Mouse (Mus musculus) MEL (cell line): Measurements from ENCODE around the gene Jmjd1c. TPM values are rescaled to one million over a fixed set of nuclear protein-coding genes. Genes with fewer than 3 reads are reported as not detected.
A peak's percentile ranks its signal among the peaks of the same experiment; 100 is the strongest.

ENCODE experiments used
- DNase-seq: peaks from one replicate; pipeline ENCODE4 v3.0.0; 2011; ENCODE audit warnings: low read depth, low spot score
- H3K27ac ChIP-seq: 2 replicates; pipeline ENCODE4 v1.5.1; 2012; ENCODE audit warnings: low read depth, mild to moderate bottlenecking, control low read depth, low read length, moderate library complexity; ENCODE audit not compliant: control insufficient read depth
- H3K27me3 ChIP-seq, 2 experiments: fragments of 150-350 bp in 1 of 2; sonication (generic) in 1 of 2; 2 replicates each; pipeline ENCODE4 v1.6.1; 2012; ENCODE audit warnings: low read length in 2 of 2, mild to moderate bottlenecking in 2 of 2, improper control_type of control experiment in 1 of 2, moderate library complexity in 1 of 2; ENCODE audit not compliant: insufficient read depth in 2 of 2, control insufficient read depth in 1 of 2
- H3K36me3 ChIP-seq, 2 experiments: 2 replicates each; pipeline ENCODE4 v1.6.1; 2012 to 2014; ENCODE audit warnings: low read length in 2 of 2, improper control_type of control experiment in 1 of 2, inconsistent platforms in 1 of 2, mild to moderate bottlenecking in 1 of 2; ENCODE audit not compliant: insufficient read depth in 2 of 2, control insufficient read depth in 1 of 2
- H3K4me1 ChIP-seq, 2 experiments: fragments of 150-350 bp in 1 of 2; sonication (generic) in 1 of 2; 2 replicates each; pipeline ENCODE4 v1.6.1; 2012; ENCODE audit warnings: low read length in 2 of 2, improper control_type of control experiment in 1 of 2, mild to moderate bottlenecking in 1 of 2; ENCODE audit not compliant: insufficient read depth in 2 of 2, control insufficient read depth in 1 of 2
- H3K4me3 ChIP-seq, 2 experiments: fragments of 150-350 bp in 1 of 2; sonication (generic) in 1 of 2; 2 replicates each; pipeline ENCODE4 v1.5.1; 2012; ENCODE audit warnings: low read depth in 2 of 2, low read length in 2 of 2, mild to moderate bottlenecking in 2 of 2, moderate library complexity in 2 of 2, control low read depth in 1 of 2, improper control_type of control experiment in 1 of 2; ENCODE audit not compliant: control insufficient read depth in 1 of 2, insufficient read depth in 1 of 2
- H3K79me2 ChIP-seq: 2 replicates; pipeline ENCODE4 v1.6.1; 2012; ENCODE audit warnings: mild to moderate bottlenecking, low read length, moderate library complexity; ENCODE audit not compliant: control insufficient read depth, poor library complexity, insufficient read depth
- H3K9ac ChIP-seq: 2 replicates; pipeline ENCODE4 v1.6.1; 2012; ENCODE audit warnings: low read depth, mild to moderate bottlenecking, control low read depth, low read length, moderate library complexity; ENCODE audit not compliant: control insufficient read depth, poor library complexity, severe bottlenecking
- H3K9me3 ChIP-seq: fragments of 150-350 bp; sonication (generic); replicated peaks from 2 replicates; pipeline ENCODE4 v1.6.1; 2012; ENCODE audit warnings: mild to moderate bottlenecking, low read length, improper control_type of control experiment, moderate library complexity; ENCODE audit not compliant: insufficient read depth
- CHD1 ChIP-seq: IDR thresholded peaks from 2 replicates; pipeline ENCODE4 v1.6.1; 2012; ENCODE audit warnings: low read depth, mild to moderate bottlenecking, inconsistent platforms, low read length, improper control_type of control experiment
- CHD2 ChIP-seq: IDR thresholded peaks from 2 replicates; pipeline ENCODE4 v1.6.1; 2011; ENCODE audit warnings: low read length, improper control_type of control experiment
- CTCF ChIP-seq, 3 experiments: IDR thresholded peaks in 2 of 3; conservative IDR thresholded peaks in 1 of 3; 2 replicates each; pipeline ENCODE4 v1.5.1; 2011 to 2012; ENCODE audit warnings: low read length in 3 of 3, low read depth in 2 of 3, mild to moderate bottlenecking in 2 of 3, improper control_type of control experiment in 1 of 3, inconsistent platforms in 1 of 3, mixed read lengths in 1 of 3, moderate library complexity in 1 of 3; ENCODE audit not compliant: control insufficient read depth in 1 of 3, insufficient read depth in 1 of 3, poor library complexity in 1 of 3, severe bottlenecking in 1 of 3
- E2F4 ChIP-seq: IDR thresholded peaks from 2 replicates; pipeline ENCODE4 v1.6.1; 2011; ENCODE audit warnings: low read depth, low read length, improper control_type of control experiment, borderline replicate concordance
- EP300 ChIP-seq, 2 experiments: IDR thresholded peaks; 2 replicates each; pipeline ENCODE4 v1.6.1; 2011; ENCODE audit warnings: improper control_type of control experiment in 2 of 2, low read length in 2 of 2, low read depth in 1 of 2, mild to moderate bottlenecking in 1 of 2
- ETS1 ChIP-seq: IDR thresholded peaks from 2 replicates; pipeline ENCODE4 v1.6.1; 2012; ENCODE audit warnings: low read depth, mild to moderate bottlenecking, inconsistent platforms, low read length, improper control_type of control experiment, moderate library complexity
- GATA1 ChIP-seq: IDR thresholded peaks from 2 replicates; pipeline ENCODE4 v1.6.1; 2011; ENCODE audit warnings: low read depth, low read length, improper control_type of control experiment
- JUND ChIP-seq: IDR thresholded peaks from 2 replicates; pipeline ENCODE4 v1.6.1; 2011; ENCODE audit warnings: low read depth, mild to moderate bottlenecking, improper control_type of control experiment, low read length
- KAT2A ChIP-seq: conservative IDR thresholded peaks from 2 replicates; pipeline ENCODE4 v1.6.1; 2012; ENCODE audit warnings: low read depth, low read length, improper control_type of control experiment, inconsistent platforms
- MAX ChIP-seq: IDR thresholded peaks from 2 replicates; pipeline ENCODE4 v1.6.1; 2011; ENCODE audit warnings: low read length, improper control_type of control experiment
- MYB ChIP-seq: IDR thresholded peaks from 2 replicates; pipeline ENCODE4 v1.6.1; 2011; ENCODE audit warnings: mild to moderate bottlenecking, low read depth, low read length, improper control_type of control experiment
- POLR2AphosphoS2 ChIP-seq: IDR thresholded peaks from 2 replicates; pipeline ENCODE4 v1.6.1; 2011; ENCODE audit warnings: low read length, improper control_type of control experiment
- RAD21 ChIP-seq: IDR thresholded peaks from 2 replicates; pipeline ENCODE4 v1.6.1; 2011; ENCODE audit warnings: mild to moderate bottlenecking, low read depth, low read length, improper control_type of control experiment
- SIN3A ChIP-seq: IDR thresholded peaks from 2 replicates; pipeline ENCODE4 v1.6.1; 2012; ENCODE audit warnings: low read length, improper control_type of control experiment, inconsistent platforms
- SMC3 ChIP-seq: IDR thresholded peaks from 2 replicates; pipeline ENCODE4 v1.6.1; 2011; ENCODE audit warnings: low read depth, low read length, improper control_type of control experiment
- UBTF ChIP-seq: IDR thresholded peaks from 2 replicates; pipeline ENCODE4 v1.6.1; 2012; ENCODE audit warnings: low read depth, mild to moderate bottlenecking, inconsistent platforms, low read length, improper control_type of control experiment, moderate library complexity, borderline replicate concordance; ENCODE audit not compliant: insufficient read depth
- USF1 ChIP-seq: IDR thresholded peaks from 2 replicates; pipeline ENCODE4 v1.6.1; 2014; ENCODE audit warnings: low read depth, mild to moderate bottlenecking, inconsistent platforms, low read length, improper control_type of control experiment, moderate library complexity
- USF2 ChIP-seq, 2 experiments: IDR thresholded peaks; 2 replicates each; pipeline ENCODE4 v1.6.1; 2011 to 2012; ENCODE audit warnings: improper control_type of control experiment in 2 of 2, low read length in 2 of 2, borderline replicate concordance in 1 of 2, inconsistent platforms in 1 of 2, low read depth in 1 of 2, mild to moderate bottlenecking in 1 of 2; ENCODE audit not compliant: insufficient read depth in 1 of 2
- ZC3H11A ChIP-seq: IDR thresholded peaks from 2 replicates; pipeline ENCODE4 v1.6.1; 2012; ENCODE audit warnings: low read depth, mild to moderate bottlenecking, inconsistent platforms, low read length, improper control_type of control experiment
- ZNF384 ChIP-seq: IDR thresholded peaks from 2 replicates; pipeline ENCODE4 v1.6.1; 2012; ENCODE audit warnings: low read depth, mild to moderate bottlenecking, inconsistent platforms, low read length, improper control_type of control experiment
- polyA plus RNA-seq, 2 experiments: library from polyadenylated mRNA; stranded (reverse) in 1 of 2; unstranded in 1 of 2; fragments of >175 nt in 1 of 2; fragments of >200 nt in 1 of 2; gene quantifications; 2 replicates each; pipeline versions ENCODE4 v1.2.1 to v1.2.4; 2012; ENCODE audit warnings: low replicate concordance in 2 of 2, low read depth in 1 of 2; ENCODE audit not compliant: insufficient read length in 2 of 2, insufficient read depth in 1 of 2, missing spikeins in 1 of 2
- total RNA-seq: library from RNA; depleted of rRNA; stranded (reverse); fragments of 300-350 nt; gene quantifications from 2 replicates; pipeline ENCODE4 v1.2.3, GENCODE M21; 2012

Jmjd1c gene
- total and polyA plus RNA-seq, 3 experiments, result 10.6 to 62.3 (median 15.2) TPM

- Histone ChIP-seq H3K4me3 (no peak overlapping the region), H3K9ac (no peak overlapping the region), H3K27ac (no peak overlapping the region), H3K9me3 (no peaks in the 10 kb centered on the region), H3K36me3 (peaks cover 0 to 21% of the 10 kb centered on the region in 2 experiments; a peak in 2 of 4 replicates), H3K27me3 (no peaks in the 10 kb centered on the region), H3K4me1 (no peaks in the 10 kb centered on the region), H3K79me2 (no peaks in the 10 kb centered on the region)
- DNase-seq, result no peak
- TF ChIP-seq KAT2A, result no peak
- TF ChIP-seq ZNF384, result peak; percentile 36; the same call in 1 of the 2 replicates
- no peak for TF ChIP-seq UBTF
- no peak for TF ChIP-seq JUND
- no peak for TF ChIP-seq SIN3A
- no peak for TF ChIP-seq MAX
Measured at GRCm38 (mm10) chr10:67252353-67252752, 156.4 kb downstream of the Jmjd1c start.

DNA sequence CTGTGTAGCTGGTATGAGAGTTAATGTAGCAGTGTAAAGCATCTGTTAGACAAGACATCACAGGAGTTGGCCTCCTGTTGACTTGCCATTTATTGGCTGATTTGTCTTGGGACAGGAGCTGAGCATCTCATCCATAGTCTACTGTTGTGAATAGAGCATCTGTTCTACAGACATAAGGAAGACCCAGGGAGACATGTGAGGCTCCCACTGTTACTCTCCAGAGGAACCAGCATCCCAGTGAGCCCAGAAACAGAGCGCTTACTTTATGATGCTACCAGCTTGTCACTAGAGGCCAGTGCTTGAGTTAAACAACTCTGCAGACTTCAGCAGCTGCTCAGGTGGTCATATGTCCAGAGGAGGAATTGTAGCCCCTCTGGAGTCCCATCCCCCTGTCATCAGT lies 157.2 kb downstream of the Jmjd1c start:
- Histone ChIP-seq H3K4me1 (no peaks in the 10 kb centered on the region), H3K4me3 (no peak overlapping the region), H3K9ac (no peak overlapping the region), H3K27me3 (no peaks in the 10 kb centered on the region), H3K9me3 (no peaks in the 10 kb centered on the region), H3K36me3 (peaks cover 0 to 21% of the 10 kb centered on the region in 2 experiments; a peak in 2 of 4 replicates), H3K27ac (no peak overlapping the region)
- DNase-seq, result no peak
- TF ChIP-seq EP300 (IDR thresholded peaks at IDR 0.05; ENCODE audit: low read depth in 1 of 2, low read length in 2 of 2) (no peak), RAD21 (no peak), ETS1 (no peak), JUND (no peak), MYB (no peak), USF2 (IDR thresholded peaks at IDR 0.05; ENCODE audit: borderline replicate concordance in 1 of 2, insufficient read depth in 1 of 2, low read depth in 1 of 2, low read length in 2 of 2) (no peak), E2F4 (no peak), GATA1 (no peak), POLR2AphosphoS2 (no peak)
- TF ChIP-seq, all 39 proteins: peak for 0
- H3K79me2 ChIP-seq, result no peaks in the 10 kb centered on the region

GRCm38 (mm10) chr10:67264852-67265251 lies 168.9 kb downstream of the Jmjd1c start:
- H3K4me3 ChIP-seq, result no peak overlapping the region
- no peak overlapping the region for H3K27ac ChIP-seq
- peak; percentile 61 for DNase-seq
- no peaks in the 10 kb centered on the region for H3K27me3 ChIP-seq
- no peak overlapping the region for H3K9ac ChIP-seq
- no peaks in the 10 kb centered on the region for H3K9me3 ChIP-seq
- H3K36me3 ChIP-seq, result peaks cover 0 to 8% of the 10 kb centered on the region in 2 experiments; a peak in 3 of 4 replicates
- no peaks in the 10 kb centered on the region; the same call in 1 of the 2 replicates for H3K79me2 ChIP-seq
- peak; percentile 63 to 85 (median 75) for TF ChIP-seq CTCF (IDR thresholded peaks at IDR 0.05 in 2 of 3, conservative IDR thresholded peaks at IDR 0.05 in 1 of 3; ENCODE audit: control insufficient read depth in 1 of 3, insufficient read depth in 1 of 3, low read depth in 2 of 3, low read length in 3 of 3, poor library complexity in 1 of 3, severe bottlenecking in 1 of 3)
- TF ChIP-seq CHD1, result no peak
- no peak for TF ChIP-seq KAT2A
- TF ChIP-seq USF1, result no peak
- peak; percentile 74 for TF ChIP-seq ZC3H11A
- no peak for TF ChIP-seq JUND
- TF ChIP-seq CHD2, result no peak
- TF ChIP-seq RAD21, result peak; percentile 78
- TF ChIP-seq ZNF384, result no peak
- peak; percentile 80 for TF ChIP-seq SMC3
- H3K4me1 ChIP-seq, result no peaks in the 10 kb centered on the region
